In the genomic region with DNA sequence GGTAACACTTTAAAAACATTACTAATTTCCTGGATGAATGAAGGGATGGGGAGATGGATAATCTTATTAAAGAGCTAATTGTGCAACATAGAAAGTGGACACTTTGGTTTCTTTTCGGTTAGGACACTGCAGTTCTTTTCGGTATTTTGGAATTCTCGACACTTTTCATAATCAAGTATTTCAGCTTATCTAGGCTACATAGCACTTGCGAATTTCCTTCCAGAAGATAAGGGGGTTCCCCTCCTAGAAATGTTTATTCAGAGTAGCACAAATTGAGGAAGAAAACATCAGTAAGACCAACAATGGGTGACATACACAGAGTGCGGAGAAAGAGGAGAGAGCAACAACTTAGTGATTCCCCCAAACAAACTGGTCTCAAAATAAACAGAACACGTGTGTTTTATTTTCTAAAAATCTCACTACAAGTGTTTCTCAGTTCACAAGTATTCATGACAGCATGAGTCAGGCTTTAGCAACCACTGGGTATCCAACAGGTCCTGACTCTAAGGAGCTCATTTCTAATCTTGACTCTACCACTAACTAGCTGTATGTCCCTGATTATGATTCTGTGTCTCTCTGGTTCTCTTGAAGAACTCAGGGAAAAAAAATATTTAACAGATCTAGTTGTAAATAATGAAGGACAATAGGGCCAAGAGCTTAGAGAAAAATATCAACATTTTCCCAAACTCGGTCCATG, we compare ENCODE assay signal across 8 mouse cellular contexts. TPM values are rescaled to one million over a fixed set of nuclear protein-coding genes. Genes with fewer than 3 reads are reported as not detected.
DNase-seq lines count a peak whose midpoint lies in the region; ATAC-seq and TF ChIP-seq lines count a peak whose summit lies in the region.

No protein-coding gene starts in this region.

- no peak for TF ChIP-seq CTCF in kidney, postnatal 0 days (IDR thresholded peaks at IDR 0.05; ENCODE audit: low read depth)
- TF ChIP-seq CTCF in intestine, postnatal 0 days (IDR thresholded peaks at IDR 0.05; ENCODE audit: low read depth): no peak

- no peaks in the 10 kb centered on the region for H3K36me3 ChIP-seq in kidney, postnatal 0 days (ENCODE audit: insufficient read depth, low read length)
- H3K36me3 ChIP-seq in embryonic facial prominence, embryonic 11.5 days (replicated peaks; ENCODE audit: control insufficient read depth, insufficient read depth, low read depth, low read length): no peaks in the 10 kb centered on the region
- H3K36me3 ChIP-seq in intestine, postnatal 0 days (ENCODE audit: control insufficient read depth, insufficient read depth): no peaks in the 10 kb centered on the region; the same call in 1 of the 2 replicates
- H3K36me3 ChIP-seq in neural tube, embryonic 13.5 days: no peaks in the 10 kb centered on the region

- no peak overlapping the region for H3K9ac ChIP-seq in kidney, postnatal 0 days (ENCODE audit: low read depth, low read length)
- H3K9ac ChIP-seq in embryonic facial prominence, embryonic 11.5 days (replicated peaks; ENCODE audit: low read length): no peak overlapping the region
- H3K9ac ChIP-seq in intestine, postnatal 0 days (ENCODE audit: low read depth, low read length): peak overlapping the region; percentile 86
- peak overlapping the region; percentile 88 for H3K9ac ChIP-seq in neural tube, embryonic 13.5 days

- no peak overlapping the region for H3K27ac ChIP-seq in kidney, postnatal 0 days
- H3K27ac ChIP-seq in embryonic facial prominence, embryonic 11.5 days (replicated peaks; ENCODE audit: low read depth, low read length): no peak overlapping the region
- no peak overlapping the region for H3K27ac ChIP-seq in intestine, postnatal 0 days (ENCODE audit: low read depth, low read length)
- H3K27ac ChIP-seq in neural tube, embryonic 13.5 days (replicated peaks): no peak overlapping the region

- no peak for DNase-seq in kidney, postnatal 0 days (ENCODE audit: low spot score)
- no peak for DNase-seq in kidney, postnatal 10 days
- DNase-seq in embryonic facial prominence, embryonic 11.5 days (ENCODE audit: low spot score): no peak
- no peak for DNase-seq in urinary bladder, adult 2 months (ENCODE audit: low spot score)
- DNase-seq in cerebellum, postnatal 10 days: no peak

- H3K4me1 ChIP-seq in kidney, postnatal 0 days (replicated peaks; ENCODE audit: insufficient read depth, low read length): peaks cover 14% of the 10 kb centered on the region
- no peaks in the 10 kb centered on the region for H3K4me1 ChIP-seq in embryonic facial prominence, embryonic 11.5 days (ENCODE audit: control insufficient read depth, insufficient read depth, low read length)
- 0 out of 2 replicates have a peak, but pooled peaks cover 5% of the 10 kb centered on the region for H3K4me1 ChIP-seq in intestine, postnatal 0 days (replicated peaks; ENCODE audit: control insufficient read depth, insufficient read depth, low read length)
- H3K4me1 ChIP-seq in neural tube, embryonic 13.5 days (replicated peaks): peaks cover 33% of the 10 kb centered on the region

- 80% methylated on average over 7 of the region's 7 CpGs for WGBS in kidney, postnatal 0 days
- 85% methylated on average over 7 of the region's 7 CpGs for WGBS in embryonic facial prominence, embryonic 11.5 days
- WGBS in intestine, postnatal 0 days: 37% methylated on average over 7 of the region's 7 CpGs
- 87% methylated on average over 7 of the region's 7 CpGs for WGBS in neural tube, embryonic 13.5 days

- H3K27me3 ChIP-seq in kidney, postnatal 0 days (ENCODE audit: insufficient read depth, low read length): no peaks in the 10 kb centered on the region
- H3K27me3 ChIP-seq in embryonic facial prominence, embryonic 11.5 days (ENCODE audit: control insufficient read depth, insufficient read depth, low read length): no peaks in the 10 kb centered on the region
- H3K27me3 ChIP-seq in intestine, postnatal 0 days (replicated peaks; ENCODE audit: control insufficient read depth, insufficient read depth, low read length): no peaks in the 10 kb centered on the region
- H3K27me3 ChIP-seq in neural tube, embryonic 13.5 days: no peaks in the 10 kb centered on the region

- no peaks in the 10 kb centered on the region for H3K9me3 ChIP-seq in kidney, postnatal 0 days (replicated peaks; ENCODE audit: low read length)
- H3K9me3 ChIP-seq in embryonic facial prominence, embryonic 11.5 days (replicated peaks; ENCODE audit: control insufficient read depth, low read length): no peaks in the 10 kb centered on the region
- H3K9me3 ChIP-seq in intestine, postnatal 0 days (ENCODE audit: control insufficient read depth): no peaks in the 10 kb centered on the region
- H3K9me3 ChIP-seq in neural tube, embryonic 13.5 days: no peaks in the 10 kb centered on the region

- H3K4me3 ChIP-seq in kidney, postnatal 0 days (replicated peaks; ENCODE audit: low read depth, low read length): 0 out of 2 replicates have a peak overlapping the region, but pooled peaks have one; percentile 75
- no peak overlapping the region; the same call in 1 of the 2 replicates for H3K4me3 ChIP-seq in embryonic facial prominence, embryonic 11.5 days (ENCODE audit: low read depth, low read length)
- peak overlapping the region; percentile 91 for H3K4me3 ChIP-seq in intestine, postnatal 0 days (ENCODE audit: low read depth, low read length)
- peak overlapping the region; percentile 74 for H3K4me3 ChIP-seq in neural tube, embryonic 13.5 days

- no peak for ATAC-seq in kidney, postnatal 0 days (replicated peaks; ENCODE audit: low FRiP score, low read depth)
- no peak for ATAC-seq in embryonic facial prominence, embryonic 11.5 days (replicated peaks; ENCODE audit: insufficient number of reproducible peaks, low FRiP score, low TSS enrichment, low read depth)
- ATAC-seq in intestine, postnatal 0 days: no peak
- no peak for ATAC-seq in neural tube, embryonic 13.5 days (ENCODE audit: low read depth)
- no peak for ATAC-seq in granulocyte monocyte progenitor cell, adult 5-6 weeks (replicated peaks; ENCODE audit: poor library complexity, severe bottlenecking)

- peak overlapping the region; percentile 64 for H3K4me2 ChIP-seq in kidney, postnatal 0 days (ENCODE audit: low read length)
- H3K4me2 ChIP-seq in embryonic facial prominence, embryonic 11.5 days (ENCODE audit: low read depth, low read length): peak overlapping the region; percentile 67; the same call in 1 of the 2 replicates
- H3K4me2 ChIP-seq in intestine, postnatal 0 days (replicated peaks; ENCODE audit: low read depth): peak overlapping the region; percentile 80
- peak overlapping the region; percentile 72 for H3K4me2 ChIP-seq in neural tube, embryonic 13.5 days

RNA-seq across cellular contexts. Expression of gene Cat, which starts 1.5 kb away (rescaled TPM):
- 83.5 and 85.1 TPM in 2 replicates for polyA plus RNA-seq in kidney, postnatal 0 days (2015; fragmentation: Nextera tagmentation; extraction: Ambion mirVana)
- polyA plus RNA-seq in embryonic facial prominence, embryonic 11.5 days (2014; fragmentation: Nextera tagmentation; extraction: Ambion mirVana): 116 and 127 TPM in 2 replicates
- 173 and 179 TPM in 2 replicates for polyA plus RNA-seq in intestine, postnatal 0 days (2015; fragmentation: Nextera tagmentation; extraction: Ambion mirVana)
- 92.1 and 93.4 TPM in 2 replicates for polyA plus RNA-seq in neural tube, embryonic 13.5 days (2015; fragmentation: Nextera tagmentation; extraction: Ambion mirVana)
- total RNA-seq in granulocyte monocyte progenitor cell, adult 5-6 weeks (2014; fragmentation: Nextera tagmentation): 77.7 and 79.5 TPM in 2 replicates
- total RNA-seq in granulocyte monocyte progenitor cell, adult 5-6 weeks (2017): 34.7 and 44.5 TPM in 2 replicates
- 62.6 and 68.0 TPM in 2 replicates for polyA plus RNA-seq in urinary bladder, adult 2 months (2012; rRNA removed)

Comparison
In these comparisons a context has a peak if more than half of its experiments do, and no peak if none do; other contexts are left out.
1. H3K9ac ChIP-seq: peak in intestine, postnatal 0 days (single experiment) and neural tube, embryonic 13.5 days (single experiment); none in kidney, postnatal 0 days (single experiment) and embryonic facial prominence, embryonic 11.5 days (single experiment).
2. Peak in every context shown above with its lines, with median percentiles within 50 percentile points of each other: H3K4me2 ChIP-seq.